Comparison of ENCODE assay signal across 27 mouse cellular contexts in genomic region chr9:70916516-70916915, GRCm38 (mm10). TPM values are rescaled to one million over a fixed set of nuclear protein-coding genes. Genes with fewer than 3 reads are reported as not detected.
DNase-seq lines count a peak whose midpoint lies in the region; ATAC-seq lines count a peak whose summit lies in the region.
"Had no signal": no experiment of that assay in that cellular context is flagged by ENCODE, and none has a peak within 500 bp of the region (broad histone marks: within the 10 kb centered on the region; RNA-seq: fewer than 3 reads in every experiment).

No protein-coding gene starts in this region.

- H3K27me3 ChIP-seq in hindbrain, embryonic 12.5 days = no peaks in the 10 kb centered on the region
- no peaks in the 10 kb centered on the region for H3K27me3 ChIP-seq in hindbrain, embryonic 16.5 days (replicated peaks; ENCODE audit: control insufficient read depth, insufficient read depth, low read length)
- H3K27me3 ChIP-seq in liver, embryonic 15.5 days = no peaks in the 10 kb centered on the region
- H3K27me3 ChIP-seq: embryonic facial prominence, embryonic 15.5 days; forebrain, embryonic 13.5 days; heart, embryonic 15.5 days; hindbrain, embryonic 13.5 days; midbrain, embryonic 15.5 days had no signal

- peak; percentile 65 for DNase-seq in retina, embryonic 14.5 days (ENCODE audit: low spot score)
- DNase-seq in retina, postnatal 1 day = no peak
- no peak for DNase-seq in thymus, postnatal 14 days
- no peak for DNase-seq in ovary, postnatal 14 days (ENCODE audit: low spot score)
- DNase-seq: adrenal gland, postnatal 25 days; cerebellum, adult 11-12 months; cerebellum, adult 9-11 months; gastrocnemius, postnatal 10 days; kidney, adult 2 months; kidney, postnatal 36 days; lung, embryonic 14.5 days; right cerebral cortex, adult 18-20 months; thymus, adult 18-20 months; thymus, postnatal 36 days had no signal

- H3K9ac ChIP-seq in hindbrain, embryonic 12.5 days = no peak overlapping the region
- H3K9ac ChIP-seq in hindbrain, embryonic 16.5 days (ENCODE audit: low read depth, low read length) = no peak overlapping the region
- no peak overlapping the region for H3K9ac ChIP-seq in liver, embryonic 15.5 days
- H3K9ac ChIP-seq: embryonic facial prominence, embryonic 15.5 days; forebrain, embryonic 13.5 days; heart, embryonic 15.5 days; hindbrain, embryonic 13.5 days; lung, embryonic 14.5 days; midbrain, embryonic 15.5 days had no signal

- H3K9me3 ChIP-seq in hindbrain, embryonic 12.5 days (replicated peaks) = no peaks in the 10 kb centered on the region
- H3K9me3 ChIP-seq in hindbrain, embryonic 16.5 days (ENCODE audit: control insufficient read depth, low read length) = no peaks in the 10 kb centered on the region
- no peaks in the 10 kb centered on the region for H3K9me3 ChIP-seq in liver, embryonic 15.5 days (replicated peaks)
- H3K9me3 ChIP-seq: embryonic facial prominence, embryonic 15.5 days; forebrain, embryonic 13.5 days; heart, embryonic 15.5 days; hindbrain, embryonic 13.5 days; midbrain, embryonic 10.5 days; midbrain, embryonic 15.5 days had no signal

- peaks cover 9% of the 10 kb centered on the region; the same call in 1 of the 2 replicates for H3K4me1 ChIP-seq in hindbrain, embryonic 12.5 days
- H3K4me1 ChIP-seq in hindbrain, embryonic 16.5 days (ENCODE audit: control insufficient read depth, insufficient read depth, low read depth, low read length) = peaks cover 4% of the 10 kb centered on the region
- H3K4me1 ChIP-seq in liver, embryonic 15.5 days (replicated peaks) = peaks cover 90% of the 10 kb centered on the region
- H3K4me1 ChIP-seq: embryonic facial prominence, embryonic 15.5 days; forebrain, embryonic 13.5 days; midbrain, embryonic 15.5 days had no signal

- H3K27ac ChIP-seq in hindbrain, embryonic 12.5 days = 0 out of 2 replicates have a peak overlapping the region, but pooled peaks have one; percentile 4
- no peak overlapping the region for H3K27ac ChIP-seq in hindbrain, embryonic 16.5 days (ENCODE audit: low read depth, low read length)
- H3K27ac ChIP-seq in liver, embryonic 15.5 days (replicated peaks) = peak overlapping the region; percentile 89
- H3K27ac ChIP-seq: embryonic facial prominence, embryonic 15.5 days; forebrain, embryonic 13.5 days; heart, embryonic 15.5 days; layer of hippocampus, adult 2 months; midbrain, embryonic 15.5 days; stomach, postnatal 0 days had no signal

- no peak overlapping the region for H3K4me3 ChIP-seq in hindbrain, embryonic 12.5 days
- no peak overlapping the region for H3K4me3 ChIP-seq in hindbrain, embryonic 16.5 days (ENCODE audit: low read length)
- no peak overlapping the region for H3K4me3 ChIP-seq in liver, embryonic 15.5 days (replicated peaks)
- H3K4me3 ChIP-seq: embryonic facial prominence, embryonic 15.5 days; forebrain, embryonic 13.5 days; heart, embryonic 15.5 days; hindbrain, embryonic 13.5 days; layer of hippocampus, adult 2 months; midbrain, embryonic 10.5 days; midbrain, embryonic 15.5 days had no signal

- H3K36me3 ChIP-seq in hindbrain, embryonic 12.5 days = no peaks in the 10 kb centered on the region
- no peaks in the 10 kb centered on the region for H3K36me3 ChIP-seq in hindbrain, embryonic 16.5 days (ENCODE audit: control insufficient read depth, insufficient read depth, low read length)
- H3K36me3 ChIP-seq in liver, embryonic 15.5 days (replicated peaks) = no peaks in the 10 kb centered on the region
- H3K36me3 ChIP-seq: embryonic facial prominence, embryonic 15.5 days; heart, embryonic 15.5 days; hindbrain, embryonic 13.5 days; midbrain, embryonic 10.5 days; midbrain, embryonic 15.5 days had no signal

- no peak overlapping the region for H3K4me2 ChIP-seq in hindbrain, embryonic 12.5 days (replicated peaks)
- no peak overlapping the region for H3K4me2 ChIP-seq in hindbrain, embryonic 16.5 days (ENCODE audit: low read length)
- H3K4me2 ChIP-seq in liver, embryonic 15.5 days = no peak overlapping the region
- H3K4me2 ChIP-seq: embryonic facial prominence, embryonic 15.5 days; forebrain, embryonic 13.5 days; heart, embryonic 15.5 days; hindbrain, embryonic 13.5 days; lung, embryonic 14.5 days; midbrain, embryonic 15.5 days had no signal

- ATAC-seq in hindbrain, embryonic 12.5 days (ENCODE audit: low FRiP score) = no peak
- ATAC-seq in hindbrain, embryonic 16.5 days = no peak
- no peak for ATAC-seq in liver, embryonic 15.5 days (ENCODE audit: insufficient read depth)
- ATAC-seq: forebrain, embryonic 13.5 days; inflammation-experienced regulatory T-cells, adult 6 months; midbrain, embryonic 15.5 days had no signal

- 50% methylated on average over 7 of the region's 7 CpGs for WGBS in hindbrain, embryonic 12.5 days
- 37% methylated on average over 7 of the region's 7 CpGs for WGBS in hindbrain, embryonic 16.5 days
- 55% methylated on average over 7 of the region's 7 CpGs for WGBS in liver, embryonic 15.5 days (ENCODE audit: insufficient replicate concordance)

RNA-seq across cellular contexts. Expression of gene Lipc, which starts 35.5 kb away (rescaled TPM):
- polyA plus RNA-seq in hindbrain, embryonic 12.5 days (2016; fragmentation: Nextera tagmentation; extraction: Ambion mirVana) = 0.70 TPM in 1 of 2 replicates, not detected in the other
- polyA plus RNA-seq in hindbrain, embryonic 16.5 days (2015; fragmentation: Nextera tagmentation; extraction: Ambion mirVana) = 0.26 TPM in 1 of 2 replicates, not detected in the other
- 39.5 and 43.3 TPM in 2 replicates for polyA plus RNA-seq in liver, embryonic 15.5 days (2015; fragmentation: Nextera tagmentation; extraction: Ambion mirVana)
- polyA plus RNA-seq: forebrain, embryonic 13.5 days; hindbrain, embryonic 13.5 days; inflammation-experienced regulatory T-cells, adult 6 months; midbrain, embryonic 10.5 days; neural tube, embryonic 11.5 days had no signal

Comparison
In these comparisons a context has a peak if more than half of its experiments do, and no peak if none do; other contexts are left out.
1. RNA of gene Lipc, which starts 35.5 kb away (polyA plus RNA-seq): 39.5 to 43.3 TPM in liver, embryonic 15.5 days; 0.70 TPM in hindbrain, embryonic 12.5 days and 0.26 TPM in hindbrain, embryonic 16.5 days; every median in the first group is over 10 times any median in the second.